ENCODE assay signal across 18 mouse cellular contexts in genomic region chr3:85629895-85630510, GRCm38 (mm10). TPM values are rescaled to one million over a fixed set of nuclear protein-coding genes. Genes with fewer than 3 reads are reported as not detected.
A peak's percentile ranks its signal among the peaks of the same experiment; 100 is the strongest.
DNase-seq lines count a peak whose midpoint lies in the region; ATAC-seq and TF ChIP-seq lines count a peak whose summit lies in the region.
"Had no signal": no experiment of that assay in that cellular context is flagged by ENCODE, and none has a peak within 500 bp of the region (broad histone marks: within the 10 kb centered on the region; RNA-seq: fewer than 3 reads in every experiment).

No protein-coding gene starts in this region.

- peaks cover 13 to 43% of the 10 kb centered on the region in 2 experiments for H3K36me3 ChIP-seq in CH12.LX (replicated peaks in 1 of 2; ENCODE audit: control insufficient read depth in 1 of 2, insufficient read depth in 1 of 2, low read length in 1 of 2)
- H3K36me3 ChIP-seq in forebrain, embryonic 15.5 days = no peaks in the 10 kb centered on the region; the same call in 1 of the 2 replicates
- no peaks in the 10 kb centered on the region; the same call in 1 of the 2 replicates for H3K36me3 ChIP-seq in liver, postnatal 0 days (replicated peaks; ENCODE audit: insufficient read depth, low read length)

- no peaks in the 10 kb centered on the region for H3K27me3 ChIP-seq in CH12.LX (replicated peaks)
- no peaks in the 10 kb centered on the region for H3K27me3 ChIP-seq in forebrain, embryonic 15.5 days
- no peaks in the 10 kb centered on the region for H3K27me3 ChIP-seq in liver, postnatal 0 days (ENCODE audit: insufficient read depth, low read length)
- H3K27me3 ChIP-seq: embryonic facial prominence, embryonic 13.5 days had no signal

- dilution Hi-C loops in CH12.LX (cut with MboI; ENCODE audit: extremely low pct_ligation_motif_present, extremely low pct_unique_long_range_greater_than_20kb, low sequenced_read_pairs) = no loop called here

- no peak for TF ChIP-seq RAD21 in CH12.LX (IDR thresholded peaks at IDR 0.05; ENCODE audit: low read depth, low read length)

- peaks cover 0 to 3% of the 10 kb centered on the region in 2 experiments; a peak in 2 of 4 replicates for H3K4me1 ChIP-seq in CH12.LX (ENCODE audit: control insufficient read depth in 1 of 2, insufficient read depth in 2 of 2)
- H3K4me1 ChIP-seq in forebrain, embryonic 15.5 days = peaks cover 10% of the 10 kb centered on the region
- no peaks in the 10 kb centered on the region for H3K4me1 ChIP-seq in liver, postnatal 0 days (ENCODE audit: insufficient read depth)
- H3K4me1 ChIP-seq: embryonic facial prominence, embryonic 13.5 days had no signal

- whole genome bisulfite sequencing in forebrain, embryonic 15.5 days = over 99% methylated on average over 4 of the region's 4 CpGs
- WGBS in liver, postnatal 0 days (ENCODE audit: insufficient replicate concordance) = 88% methylated on average over 4 of the region's 4 CpGs

- ATAC-seq in inflammation-experienced regulatory T-cells, adult 6 months = peak; percentile 52
- no peak for ATAC-seq in forebrain, embryonic 15.5 days (replicated peaks)
- ATAC-seq in liver, postnatal 0 days = no peak
- ATAC-seq: hindbrain, embryonic 16.5 days had no signal

- intact Hi-C loops in left cerebral cortex, adult 2 months (cut with DNase I) = loop anchor here (10.0 kb wide), 2 partner anchors 105 to 265 kb away; no protein-coding TSS in a partner anchor

- no peak for TF ChIP-seq POLR2A in CH12.LX (IDR thresholded peaks at IDR 0.05; ENCODE audit: low read depth, low read length)

- in situ Hi-C loops in CH12.LX (cut with MboI; ENCODE audit: low pct_ligation_motif_present, low pct_unique_long_range_greater_than_20kb, low sequenced_read_pairs) = no loop called here

- H3K79me2 ChIP-seq in CH12.LX (replicated peaks; ENCODE audit: control insufficient read depth, extremely low read depth, insufficient read depth, poor library complexity, severe bottlenecking) = no peaks in the 10 kb centered on the region

- no peak for DNase-seq in left cerebral cortex, adult 2 months (ENCODE audit: extremely low spot score in 1 of 2, low spot score in 2 of 2)
- DNase-seq in left cerebral cortex, adult 11 months (ENCODE audit: low spot score) = no peak
- peak; percentile 90 for DNase-seq in 416B (ENCODE audit: low read depth)
- DNase-seq in CH12.LX (ENCODE audit: extremely low read depth) = peak; percentile 45
- DNase-seq in gastrocnemius, postnatal 4 days (ENCODE audit: low spot score in 2 of 2) = no peak
- DNase-seq in liver, postnatal 0 days = no peak
- DNase-seq: cerebellum, adult 2 months; gastrocnemius, postnatal 25 days; heart, postnatal 4 days; kidney, adult 18-20 months; kidney, postnatal 10 days; layer of hippocampus, adult 9-11 months; lung, adult 18-20 months had no signal

- H3K9ac ChIP-seq in CH12.LX (ENCODE audit: insufficient read depth, low read depth) = no peak overlapping the region
- H3K9ac ChIP-seq in forebrain, embryonic 15.5 days (replicated peaks) = no peak overlapping the region
- no peak overlapping the region for H3K9ac ChIP-seq in liver, postnatal 0 days (replicated peaks)
- H3K9ac ChIP-seq: embryonic facial prominence, embryonic 13.5 days had no signal

- H3K9me3 ChIP-seq in CH12.LX (replicated peaks; ENCODE audit: low read length) = no peaks in the 10 kb centered on the region
- H3K9me3 ChIP-seq in forebrain, embryonic 15.5 days = no peaks in the 10 kb centered on the region
- H3K9me3 ChIP-seq in liver, postnatal 0 days (ENCODE audit: low read length) = no peaks in the 10 kb centered on the region
- H3K9me3 ChIP-seq: embryonic facial prominence, embryonic 13.5 days had no signal

- no peak overlapping the region for H3K4me2 ChIP-seq in CH12.LX (ENCODE audit: insufficient read depth, low read depth, poor library complexity, severe bottlenecking)
- H3K4me2 ChIP-seq in forebrain, embryonic 15.5 days (replicated peaks) = no peak overlapping the region
- no peak overlapping the region for H3K4me2 ChIP-seq in liver, postnatal 0 days (ENCODE audit: low read depth, low read length)
- H3K4me2 ChIP-seq: embryonic facial prominence, embryonic 13.5 days; heart, embryonic 11.5 days had no signal

- no peak for TF ChIP-seq EP300 in CH12.LX (IDR thresholded peaks at IDR 0.05; ENCODE audit: low read length)
- TF ChIP-seq EP300 in liver, postnatal 0 days (IDR thresholded peaks at IDR 0.05; ENCODE audit: low read depth) = no peak

- no peak overlapping the region for H3K4me3 ChIP-seq in left cerebral cortex, adult 2 months
- H3K4me3 ChIP-seq in CH12.LX (replicated peaks in 1 of 3; ENCODE audit: low read depth in 2 of 3, low read length in 2 of 3, poor library complexity in 1 of 3) = no peak overlapping the region
- no peak overlapping the region for H3K4me3 ChIP-seq in forebrain, embryonic 15.5 days
- H3K4me3 ChIP-seq in liver, postnatal 0 days (ENCODE audit: low read depth, low read length) = no peak overlapping the region
- H3K4me3 ChIP-seq: embryonic facial prominence, embryonic 13.5 days had no signal

- peak overlapping the region; percentile 71 for H3K27ac ChIP-seq in left cerebral cortex, adult 2 months
- no peak overlapping the region for H3K27ac ChIP-seq in CH12.LX (ENCODE audit: insufficient read depth, low read depth)
- no peak overlapping the region for H3K27ac ChIP-seq in forebrain, embryonic 15.5 days (replicated peaks)
- no peak overlapping the region for H3K27ac ChIP-seq in liver, postnatal 0 days (ENCODE audit: low read depth)
- H3K27ac ChIP-seq: embryonic facial prominence, embryonic 13.5 days had no signal

- TF ChIP-seq CTCF in left cerebral cortex, adult 2 months (IDR thresholded peaks at IDR 0.05) = no peak
- no peak for TF ChIP-seq CTCF in CH12.LX (conservative IDR thresholded peaks at IDR 0.05 in 1 of 2, IDR thresholded peaks at IDR 0.05 in 1 of 2; ENCODE audit: low read depth in 2 of 2, low read length in 2 of 2)
- no peak for TF ChIP-seq CTCF in liver, postnatal 0 days (IDR thresholded peaks at IDR 0.05; ENCODE audit: low read depth)

TF ChIP-seq in CH12.LX, 34 proteins besides CTCF, POLR2A, EP300 and RAD21:
- TF ChIP-seq TBP (conservative IDR thresholded peaks at IDR 0.05; ENCODE audit: low read depth, low read length) = no peak
- no peak for TF ChIP-seq RCOR1 (conservative IDR thresholded peaks at IDR 0.05; ENCODE audit: low read depth, low read length)
- no peak for TF ChIP-seq NELFE (IDR thresholded peaks at IDR 0.05; ENCODE audit: low read depth, low read length)
- no peak for TF ChIP-seq MAX (IDR thresholded peaks at IDR 0.05; ENCODE audit: low read length)
- TF ChIP-seq ZNF384 (IDR thresholded peaks at IDR 0.05; ENCODE audit: low read depth, low read length) = no peak
- no peak for TF ChIP-seq ELF1 (IDR thresholded peaks at IDR 0.05; ENCODE audit: low read depth, low read length)
- TF ChIP-seq KAT2A (IDR thresholded peaks at IDR 0.05; ENCODE audit: insufficient replicate concordance, low read length) = no peak
- no peak for TF ChIP-seq MAZ (IDR thresholded peaks at IDR 0.05; ENCODE audit: low read depth, low read length)
- no peak for TF ChIP-seq NRF1 (IDR thresholded peaks at IDR 0.05; ENCODE audit: low read depth, low read length)
- no peak for TF ChIP-seq PAX5 (IDR thresholded peaks at IDR 0.05; ENCODE audit: low read length)
- no peak for TF ChIP-seq HCFC1 (IDR thresholded peaks at IDR 0.05; ENCODE audit: low read depth, low read length)
- no peak for TF ChIP-seq TCF12 (IDR thresholded peaks at IDR 0.05; ENCODE audit: low read depth, low read length)
- TF ChIP-seq GABPA (IDR thresholded peaks at IDR 0.05; ENCODE audit: insufficient replicate concordance, low read depth, low read length) = no peak

RNA-seq across cellular contexts. Expression of gene Gatb, which starts 56.1 kb away (rescaled TPM):
- total RNA-seq in left cerebral cortex, adult 2 months (2021) = 10 to 100 TPM; 20.4 to 20.6 TPM
- 25.9 and 31.9 TPM in 2 replicates for total RNA-seq in CH12.LX (2012; rRNA removed)
- 39.8 and 41.9 TPM in 2 replicates for total RNA-seq in CH12.LX (2014; rRNA removed)
- 27.4 and 30.9 TPM in 2 replicates for polyA plus RNA-seq in CH12.LX (2012; ENCODE audit: insufficient read length, low read depth)
- 10 to 100 TPM; 14.5 to 21.5 (median 18.3) TPM for polyA plus RNA-seq in inflammation-experienced regulatory T-cells, adult 6 months (2017; shearing (Covaris generic))
- 10 to 100 TPM; 18.8 to 19.0 TPM for total RNA-seq in gastrocnemius, postnatal 4 days (2021)
- polyA plus RNA-seq in forebrain, embryonic 15.5 days (2015; fragmentation: Nextera tagmentation; extraction: Ambion mirVana) = 20.0 and 22.4 TPM in 2 replicates
- 13.0 and 14.6 TPM in 2 replicates for polyA plus RNA-seq in liver, postnatal 0 days (2015; fragmentation: Nextera tagmentation; extraction: Ambion mirVana)

Comparison
In these comparisons a context has a peak if more than half of its experiments do, and no peak if none do; other contexts are left out.
1. DNase-seq: peak in 416B (single experiment) and CH12.LX (single experiment); none in left cerebral cortex, adult 2 months (0 of 2), left cerebral cortex, adult 11 months (single experiment), gastrocnemius, postnatal 4 days (0 of 2) and liver, postnatal 0 days (single experiment).